Mouse (Mus musculus) ES-Bruce4 (cell line): ENCODE measurements around the gene Mlxipl. TPM values are rescaled to one million over a fixed set of nuclear protein-coding genes. Genes with fewer than 3 reads are reported as not detected.

ENCODE experiments used
- H3K27ac ChIP-seq: 2 replicates; pipeline ENCODE4 v1.5.1; 2012; ENCODE audit warnings: low read length, inconsistent platforms; ENCODE audit not compliant: insufficient read depth
- H3K27me3 ChIP-seq: 2 replicates; pipeline ENCODE4 v1.6.1; 2012; ENCODE audit warnings: mild to moderate bottlenecking, low read length, inconsistent platforms; ENCODE audit not compliant: control insufficient read depth, poor library complexity, insufficient read depth, severe bottlenecking
- H3K36me3 ChIP-seq: 2 replicates; pipeline ENCODE4 v1.6.1; 2012; ENCODE audit warnings: inconsistent platforms, mild to moderate bottlenecking, low read length, moderate library complexity; ENCODE audit not compliant: control insufficient read depth, poor library complexity, insufficient read depth, severe bottlenecking
- H3K4me1 ChIP-seq: one replicate; pipeline ENCODE4 v1.8.1; 2011; ENCODE audit warnings: low read length; ENCODE audit not compliant: control insufficient read depth, insufficient read depth
- H3K4me3 ChIP-seq: 2 replicates; pipeline ENCODE4 v1.5.1; 2011; ENCODE audit warnings: low read depth, mild to moderate bottlenecking, low read length
- H3K9ac ChIP-seq: 2 replicates; pipeline ENCODE4 v1.6.1; 2012; ENCODE audit warnings: low read depth, mild to moderate bottlenecking, inconsistent platforms; ENCODE audit not compliant: poor library complexity, severe bottlenecking
- H3K9me3 ChIP-seq: replicated peaks from 2 replicates; pipeline ENCODE4 v1.6.1; 2012; ENCODE audit warnings: mild to moderate bottlenecking, low read length, inconsistent platforms; ENCODE audit not compliant: control insufficient read depth, poor library complexity, insufficient read depth, severe bottlenecking
- CTCF ChIP-seq: IDR thresholded peaks from one replicate; pipeline ENCODE4 v1.8.1; 2011; ENCODE audit warnings: low read depth, low read length
- EP300 ChIP-seq: IDR thresholded peaks from 2 replicates; pipeline ENCODE4 v1.6.1; 2011; ENCODE audit warnings: low read depth, low read length; ENCODE audit not compliant: insufficient read depth
- POLR2A ChIP-seq: IDR thresholded peaks from one replicate; pipeline ENCODE4 v1.8.1; 2011; ENCODE audit warnings: low read length; ENCODE audit not compliant: insufficient read depth
- polyA plus RNA-seq: library from polyadenylated mRNA; stranded (reverse); fragments of >200 nt; gene quantifications from 2 replicates; pipeline ENCODE4 v1.2.4, GENCODE M21; 2011; ENCODE audit warnings: low read depth; ENCODE audit not compliant: missing spikeins, insufficient read depth, insufficient read length

Gene Mlxipl
- polyA plus RNA-seq, 1 experiment, result 3.8 TPM

DNA sequence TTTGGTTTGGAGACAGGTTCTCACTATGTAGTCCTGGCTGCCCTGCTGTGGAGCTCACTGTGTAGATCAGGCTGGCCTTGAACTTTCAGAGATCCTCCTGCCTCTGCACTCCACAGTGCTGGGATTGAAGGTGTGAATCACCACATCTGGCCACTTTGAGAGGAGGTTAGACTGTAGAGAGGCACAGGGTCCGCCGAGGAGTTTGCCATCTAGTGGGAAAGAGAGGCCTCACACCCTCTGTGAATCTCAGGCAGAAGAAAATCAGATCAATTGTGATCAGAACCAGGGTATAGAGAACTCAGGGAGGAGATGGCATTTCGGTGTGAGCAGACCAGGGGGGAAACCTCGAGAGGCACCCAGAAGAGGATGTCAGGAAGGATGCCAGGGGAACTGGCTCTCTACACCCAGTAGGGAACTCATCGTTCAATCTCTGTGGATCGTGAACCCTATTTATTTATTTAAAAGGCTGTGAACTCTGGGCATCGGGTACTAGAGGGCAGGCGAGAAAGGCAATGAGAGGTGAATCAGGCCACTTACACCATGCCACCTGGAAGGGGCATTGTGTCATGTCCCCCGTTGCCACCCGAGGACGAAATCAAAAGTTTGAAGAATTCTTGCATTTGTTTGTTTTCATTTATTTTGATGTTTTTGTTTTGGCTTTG is 14.4 kb downstream of the Mlxipl start:
- Histone ChIP-seq H3K36me3 (no peaks in the 10 kb centered on the region), H3K4me3 (no peak overlapping the region), H3K27ac (no peak overlapping the region), H3K9me3 (no peaks in the 10 kb centered on the region), H3K4me1 (no peaks in the 10 kb centered on the region), H3K27me3 (no peaks in the 10 kb centered on the region), H3K9ac (no peak overlapping the region)
- TF ChIP-seq CTCF, result peak; percentile 73
- no peak for TF ChIP-seq POLR2A

- Histone ChIP-seq H3K27ac (no peak overlapping the region), H3K36me3 (no peaks in the 10 kb centered on the region), H3K4me1 (no peaks in the 10 kb centered on the region), H3K4me3 (peak overlapping the region; percentile 73), H3K9ac (peak overlapping the region; percentile 56), H3K9me3 (no peaks in the 10 kb centered on the region), H3K27me3 (no peaks in the 10 kb centered on the region)
- no peak for TF ChIP-seq EP300
- TF ChIP-seq CTCF, result no peak
- TF ChIP-seq POLR2A, result peak; percentile 78
Observed at GRCm38 (mm10) chr5:135106758-135107256, 17.1 kb downstream of the Mlxipl start.

GRCm38 (mm10) chr5:135107521-135108501 is 18.1 kb downstream of the Mlxipl start:
- Histone ChIP-seq H3K9me3 (no peaks in the 10 kb centered on the region), H3K4me1 (no peaks in the 10 kb centered on the region), H3K27ac (no peak overlapping the region), H3K27me3 (no peaks in the 10 kb centered on the region), H3K4me3 (peak overlapping the region; percentile 73), H3K9ac (no peak overlapping the region), H3K36me3 (no peaks in the 10 kb centered on the region)
- no peak for TF ChIP-seq EP300
- TF ChIP-seq POLR2A, result no peak
- peak; percentile 45 for TF ChIP-seq CTCF

GRCm38 (mm10) chr5:135109017-135109416 is 19.3 kb downstream of the Mlxipl start:
- H3K27ac ChIP-seq, result no peak overlapping the region
- no peaks in the 10 kb centered on the region for H3K9me3 ChIP-seq
- no peaks in the 10 kb centered on the region for H3K27me3 ChIP-seq
- H3K9ac ChIP-seq, result no peak overlapping the region
- H3K4me3 ChIP-seq, result no peak overlapping the region
- H3K4me1 ChIP-seq, result no peaks in the 10 kb centered on the region
- H3K36me3 ChIP-seq, result no peaks in the 10 kb centered on the region
- TF ChIP-seq EP300, result no peak
- no peak for TF ChIP-seq POLR2A
- TF ChIP-seq CTCF, result no peak

DNA sequence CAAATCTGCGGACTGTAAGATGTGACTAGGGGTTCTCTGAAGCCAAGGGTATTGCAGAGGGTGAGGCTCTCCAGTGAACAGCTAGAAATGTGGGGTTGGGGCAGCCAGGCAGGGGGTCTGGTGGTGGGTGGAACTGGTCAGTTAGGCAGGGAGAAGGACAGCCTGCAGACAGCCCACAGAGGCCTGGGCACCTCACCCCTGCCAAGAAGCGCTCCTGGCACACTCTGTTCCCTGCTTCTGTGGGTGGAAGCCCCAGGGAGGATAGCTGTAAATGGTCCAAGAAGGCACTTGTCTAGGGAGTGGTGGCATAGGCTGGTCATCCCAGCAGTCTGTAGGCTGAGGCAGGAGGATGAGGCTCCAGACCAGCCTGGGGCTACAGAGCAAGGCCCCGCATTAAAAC is 19.7 kb downstream of the Mlxipl start:
- Histone ChIP-seq H3K9ac (no peak overlapping the region), H3K36me3 (no peaks in the 10 kb centered on the region), H3K27me3 (no peaks in the 10 kb centered on the region), H3K4me3 (no peak overlapping the region), H3K9me3 (no peaks in the 10 kb centered on the region), H3K27ac (no peak overlapping the region), H3K4me1 (no peaks in the 10 kb centered on the region)
- TF ChIP-seq EP300 (no peak), CTCF (no peak), POLR2A (no peak)
